Mouse (Mus musculus): ENCODE results near the gene Slc6a12.

Gene Slc6a12

DNA sequence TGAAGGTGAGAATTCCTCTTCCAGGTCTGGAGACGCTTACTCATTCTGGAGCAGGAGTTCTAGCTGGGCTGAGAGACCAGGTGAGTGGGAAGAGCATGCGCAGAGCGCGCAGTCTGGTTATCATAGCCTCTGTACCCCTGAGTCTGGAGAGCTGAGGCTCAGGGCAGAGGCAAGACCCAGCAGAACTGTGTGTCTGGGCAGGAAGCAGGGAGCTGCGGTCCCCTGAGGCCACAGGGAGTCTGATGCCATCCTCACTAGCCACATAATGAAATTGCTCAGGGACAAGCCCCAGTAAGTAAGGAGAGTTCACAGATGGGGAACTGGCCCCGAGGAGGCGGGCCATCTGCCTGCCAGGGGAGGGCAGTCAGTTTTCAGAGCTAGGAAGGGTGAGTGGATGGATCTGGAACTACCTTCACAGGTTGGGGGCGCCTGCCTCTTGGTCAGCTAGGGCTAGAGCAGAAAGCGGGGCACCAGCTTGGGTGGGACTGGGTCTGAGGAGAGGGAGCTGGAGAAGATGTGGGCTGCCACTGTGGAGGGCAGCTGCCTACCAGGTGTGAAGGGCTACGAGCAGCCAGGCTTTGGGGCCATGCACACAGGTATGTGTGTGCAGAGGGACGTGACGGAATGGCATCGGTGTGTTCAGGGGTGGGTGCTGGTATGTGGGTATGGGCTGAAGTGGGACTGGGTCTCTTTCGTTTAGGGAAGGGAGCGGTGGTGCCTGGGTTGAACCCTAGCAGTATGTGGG is at the start of gene Slc6a12:
Slc6a12 (plus strand) TSS at position 51 of the 745 bp plus-strand sequence.
- DNase-seq, result no peak

DNA sequence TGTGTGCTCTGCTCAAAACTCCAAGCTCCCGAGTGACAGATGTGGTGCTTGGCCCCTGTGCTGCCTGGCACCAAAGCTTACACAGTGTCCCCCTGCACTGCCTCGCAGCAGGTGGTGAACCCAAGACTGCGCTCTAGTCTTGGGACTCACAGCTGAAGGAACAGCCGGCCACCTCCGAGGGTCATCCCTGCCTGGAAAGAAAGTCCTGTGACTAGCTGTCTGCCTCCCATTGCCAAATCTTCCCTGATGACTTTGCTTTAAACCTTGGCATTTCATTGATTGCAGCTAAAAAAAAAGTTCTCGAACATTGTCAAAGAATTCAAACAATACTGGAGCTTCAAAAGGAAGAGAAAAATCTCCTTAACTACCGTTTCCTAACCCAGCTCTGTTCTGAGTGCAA is 43.6 kb upstream of the Slc6a12 start:
- DNase-seq, result no peak

DNA sequence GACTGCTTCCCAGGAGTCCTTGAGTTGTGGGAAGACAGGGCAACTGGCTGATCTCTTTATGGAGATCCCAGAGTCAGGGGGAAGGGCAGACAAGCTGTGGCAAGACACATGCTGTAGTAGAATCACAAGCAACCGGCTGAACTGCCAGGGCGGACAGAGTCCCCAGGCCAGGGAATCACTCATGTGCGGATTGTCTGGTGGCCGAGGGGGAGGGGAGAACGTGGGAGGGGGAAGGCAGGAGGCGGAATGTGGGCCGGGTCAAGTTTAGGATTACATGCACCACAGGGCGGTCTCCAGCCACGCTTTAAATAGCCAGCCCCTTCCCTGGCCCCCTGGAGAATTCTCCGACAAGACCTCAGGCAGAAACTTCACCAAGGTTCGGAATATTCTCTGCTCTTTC is 42.9 kb upstream of the Slc6a12 start, which contains the start of gene Slc6a13:
Slc6a13 (plus strand) TSS at position 274 of the 400 bp plus-strand sequence.
- peak; percentile 21 for DNase-seq

DNA sequence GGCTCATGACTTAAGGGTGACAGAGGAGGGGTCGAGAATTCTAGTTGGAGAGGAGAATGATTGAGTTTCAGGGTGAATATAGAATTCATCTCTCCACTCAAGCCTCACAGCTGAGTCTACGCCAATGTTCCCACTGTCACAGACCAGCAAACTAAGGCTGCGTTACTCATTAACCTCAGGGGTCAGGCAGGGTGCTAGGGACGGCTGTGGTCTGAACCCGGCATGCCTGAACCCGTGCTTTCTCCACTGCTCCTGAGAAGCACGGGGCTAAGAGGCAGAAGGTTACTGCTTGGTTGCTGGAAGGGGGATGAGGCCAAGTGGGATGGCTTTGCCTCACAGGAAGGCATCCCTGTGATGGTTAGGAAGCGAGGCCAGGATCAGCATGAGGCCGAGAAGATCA is 42.4 kb upstream of the Slc6a12 start:
- no peak for DNase-seq

DNA sequence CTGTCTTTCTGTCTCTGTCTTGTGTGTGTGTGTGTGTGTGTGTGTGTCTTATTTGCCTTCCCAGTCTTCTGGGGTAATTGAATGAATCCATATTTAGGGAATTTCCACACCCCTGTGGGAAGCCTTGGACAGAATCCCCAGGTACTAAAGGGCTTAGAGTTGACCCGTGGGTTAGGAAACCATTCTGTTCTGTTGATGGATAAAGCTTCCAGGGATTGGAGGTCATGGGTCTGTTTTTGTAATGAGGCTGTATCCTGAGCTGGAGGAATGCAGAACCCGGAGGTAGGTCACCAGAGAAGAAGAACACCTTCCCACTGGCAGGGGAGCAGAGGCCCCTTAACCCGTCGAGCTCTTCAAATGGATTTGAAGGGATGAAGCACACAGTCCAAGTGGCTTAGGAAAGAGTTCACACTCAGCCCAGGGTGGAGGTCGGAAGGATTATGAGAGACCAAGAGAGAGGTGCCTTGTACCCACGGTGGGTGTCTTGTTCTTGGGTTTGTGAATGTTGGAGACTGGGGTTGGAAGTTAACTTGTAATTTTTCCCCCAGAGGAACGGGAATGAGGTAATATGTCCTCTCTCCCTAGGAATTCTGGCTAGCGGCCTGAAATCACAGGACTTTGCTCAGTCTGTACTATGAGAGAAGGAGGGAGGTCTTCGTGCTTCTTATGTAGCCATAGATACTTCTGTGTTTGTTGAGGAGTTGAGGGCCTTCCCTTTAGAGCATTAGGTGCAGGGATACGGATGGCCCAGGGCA is 39.2 kb upstream of the Slc6a12 start:
- DNase-seq, result no peak

DNA sequence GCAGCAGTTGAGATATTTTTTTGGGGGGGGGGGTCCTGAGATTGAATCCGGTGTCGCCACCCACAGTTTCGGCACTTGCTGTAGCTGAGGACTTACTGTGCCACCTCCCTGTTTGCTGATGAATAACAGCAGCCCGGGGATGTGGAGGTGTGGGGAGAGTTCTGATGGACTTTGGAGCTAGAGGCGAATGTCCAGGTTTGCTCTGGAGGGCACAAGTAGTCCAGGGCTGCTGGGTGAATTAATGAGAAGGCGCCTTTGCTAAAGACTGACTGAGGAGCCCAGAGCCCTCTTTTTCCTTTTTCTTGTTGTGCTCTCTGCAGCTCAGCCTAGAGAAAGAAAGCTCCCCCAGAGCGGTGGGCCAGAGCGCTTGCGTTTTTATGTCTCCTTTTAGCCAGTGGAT is 38.2 kb upstream of the Slc6a12 start:
- no peak for DNase-seq

DNA sequence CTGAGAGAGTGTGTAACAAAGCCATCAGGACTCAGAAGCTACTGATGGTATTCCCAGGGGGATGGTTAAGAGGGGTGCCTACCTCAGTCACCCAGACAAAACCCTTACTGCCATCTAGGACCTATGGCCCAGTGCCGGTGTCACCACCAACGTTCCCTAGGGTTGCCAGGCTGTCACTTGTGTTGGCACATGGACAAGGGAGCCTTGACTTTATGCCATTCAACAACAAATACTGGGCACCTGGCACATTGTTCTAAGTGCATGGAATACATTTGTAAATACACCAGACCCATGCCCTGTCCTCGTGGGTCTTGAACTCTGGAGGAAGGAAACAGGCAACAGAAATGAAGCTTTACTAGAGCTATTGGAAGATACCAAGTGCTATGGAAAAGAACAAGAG is 37.3 kb upstream of the Slc6a12 start:
- no peak for DNase-seq

DNA sequence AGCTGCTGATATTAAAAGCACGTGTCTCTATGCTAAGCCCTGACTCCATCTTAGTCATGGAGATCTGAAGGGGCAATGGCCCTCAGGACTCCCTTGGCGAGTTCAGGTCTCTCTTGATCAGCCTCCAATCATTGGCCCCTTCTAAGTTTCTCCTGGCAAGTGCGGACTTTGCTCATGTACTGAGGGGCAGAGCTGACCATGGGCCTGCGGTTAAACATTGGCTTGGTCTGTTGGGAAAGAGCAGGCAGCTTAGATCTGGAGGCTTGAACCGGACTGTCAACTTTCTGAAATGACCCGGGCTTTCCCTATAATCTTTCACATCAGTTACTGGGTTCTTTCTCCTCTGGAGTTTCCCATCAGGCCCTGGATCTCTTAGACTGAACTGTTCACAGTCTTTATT is 31.9 kb upstream of the Slc6a12 start:
- no peak for DNase-seq

DNA sequence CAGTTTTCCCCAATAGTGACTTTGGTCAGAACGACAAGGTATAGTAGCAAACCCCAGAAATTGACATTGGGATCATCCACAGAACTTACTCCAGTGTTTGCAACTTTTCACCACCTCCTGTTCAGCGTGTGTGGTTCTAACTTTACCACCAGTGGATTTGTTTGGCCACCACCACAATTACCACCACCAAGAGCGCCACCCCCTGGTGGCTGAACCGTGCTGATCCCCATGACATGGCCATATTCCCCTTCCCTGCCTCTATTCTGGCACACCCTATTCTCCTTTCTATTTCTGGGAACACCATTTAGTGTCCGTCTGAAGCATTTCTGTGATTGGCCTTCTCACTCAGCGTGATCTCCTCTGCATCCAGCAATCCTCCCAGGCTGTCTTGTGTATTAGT is 23.8 kb upstream of the Slc6a12 start:
- no peak for DNase-seq

DNA sequence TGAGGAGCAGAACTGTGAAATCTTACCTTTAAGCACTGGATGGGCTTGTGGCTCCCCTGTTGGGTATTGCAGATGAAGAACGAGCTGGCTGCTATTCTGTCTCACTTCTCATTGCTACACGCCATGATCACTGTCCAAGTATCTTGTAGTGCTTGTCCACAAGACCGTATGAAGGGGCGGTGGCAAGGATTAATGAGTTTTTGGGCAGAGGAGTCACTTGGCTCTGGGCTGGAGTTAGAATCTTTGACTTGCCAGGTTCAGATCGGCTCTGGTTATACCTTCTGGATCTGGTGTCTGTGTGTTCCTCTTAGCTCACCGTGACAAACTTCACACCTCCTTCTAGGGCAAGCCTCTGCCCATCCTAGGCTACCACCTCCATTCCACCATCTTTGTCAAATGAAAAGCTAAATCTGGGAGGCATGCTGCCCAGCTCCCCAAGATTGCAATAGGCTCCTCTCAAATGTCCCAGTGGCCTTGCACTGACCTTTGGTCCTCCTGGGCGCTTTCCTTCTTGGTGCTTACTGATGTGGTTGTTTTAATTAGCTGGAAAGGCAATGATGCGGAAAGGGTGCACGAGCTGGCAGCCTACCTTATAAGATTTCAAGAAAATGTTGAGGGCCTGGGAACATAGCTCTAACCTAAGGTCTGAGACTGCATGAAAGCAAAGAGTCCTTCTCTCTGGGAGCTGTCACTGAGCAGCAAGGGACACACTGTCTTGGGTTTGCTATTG is 20.3 kb upstream of the Slc6a12 start:
- DNase-seq, result no peak

DNA sequence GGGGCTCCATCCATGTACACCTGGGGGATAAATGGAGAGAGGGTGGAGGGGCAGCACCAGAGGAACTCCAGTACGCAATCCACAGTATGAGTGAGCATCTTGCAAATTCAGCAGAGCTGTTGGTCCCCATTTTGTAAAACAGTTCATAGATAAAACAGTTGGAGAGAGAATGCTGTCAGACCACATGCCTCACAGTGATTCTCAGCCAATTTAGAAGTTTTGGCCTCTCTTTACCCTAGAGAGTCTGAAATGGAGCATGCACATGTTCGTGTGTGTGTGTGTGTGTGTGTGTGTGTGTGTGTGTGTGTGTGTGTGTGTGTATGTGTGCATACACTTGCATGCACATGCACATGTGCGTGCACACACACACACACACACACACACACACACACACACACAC is 17.6 kb upstream of the Slc6a12 start:
- DNase-seq, result no peak

DNA sequence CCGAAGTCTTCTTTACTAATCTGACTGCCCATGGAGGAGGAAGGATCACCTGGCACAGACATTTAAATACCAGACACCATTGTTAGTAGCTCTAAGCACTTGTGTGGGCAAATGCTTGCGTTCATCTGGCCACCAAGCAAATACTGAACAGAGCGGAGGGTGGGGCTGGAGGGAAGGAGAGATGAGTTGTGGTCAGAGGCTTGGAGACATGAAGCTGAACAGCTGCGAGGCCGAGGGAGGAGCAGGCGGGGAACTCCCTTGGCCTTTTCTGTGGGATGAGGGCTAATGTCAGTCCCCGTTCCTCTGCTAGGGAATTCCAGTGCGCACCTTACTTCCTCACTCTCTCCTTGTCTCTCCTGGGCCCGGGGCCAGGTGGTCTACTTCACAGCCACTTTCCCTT is 17.1 kb upstream of the Slc6a12 start:
- no peak for DNase-seq

DNA sequence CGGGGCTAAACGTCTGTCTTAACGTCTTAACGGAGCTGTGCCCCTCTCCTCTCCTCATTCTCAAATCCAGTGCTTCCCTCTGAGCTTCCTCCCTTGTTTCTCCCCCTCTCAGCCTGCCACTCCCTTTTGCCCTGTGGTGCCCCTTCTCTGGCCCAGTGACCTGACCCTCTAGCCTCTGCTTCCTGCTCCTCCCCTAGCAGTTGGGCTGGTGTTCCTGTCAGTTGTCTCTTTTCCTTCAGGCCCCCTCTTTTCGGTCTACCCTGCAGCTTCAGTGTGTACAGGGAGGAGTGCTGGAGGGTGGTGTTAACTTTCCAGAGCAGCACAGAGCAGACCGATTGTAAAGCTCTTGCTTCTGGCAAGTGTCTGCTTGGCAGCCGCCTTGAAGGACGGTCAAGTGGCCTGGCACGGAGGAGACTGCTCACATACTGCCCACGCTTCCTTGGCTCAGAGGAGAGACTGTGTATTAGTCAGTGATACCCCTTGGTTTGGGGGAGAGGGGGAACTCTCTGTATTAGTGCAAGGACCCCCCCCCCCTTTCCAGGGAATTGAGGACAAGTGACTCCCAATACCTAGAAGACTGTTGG is 16.3 kb upstream of the Slc6a12 start:
- DNase-seq, result peak; percentile 42

DNA sequence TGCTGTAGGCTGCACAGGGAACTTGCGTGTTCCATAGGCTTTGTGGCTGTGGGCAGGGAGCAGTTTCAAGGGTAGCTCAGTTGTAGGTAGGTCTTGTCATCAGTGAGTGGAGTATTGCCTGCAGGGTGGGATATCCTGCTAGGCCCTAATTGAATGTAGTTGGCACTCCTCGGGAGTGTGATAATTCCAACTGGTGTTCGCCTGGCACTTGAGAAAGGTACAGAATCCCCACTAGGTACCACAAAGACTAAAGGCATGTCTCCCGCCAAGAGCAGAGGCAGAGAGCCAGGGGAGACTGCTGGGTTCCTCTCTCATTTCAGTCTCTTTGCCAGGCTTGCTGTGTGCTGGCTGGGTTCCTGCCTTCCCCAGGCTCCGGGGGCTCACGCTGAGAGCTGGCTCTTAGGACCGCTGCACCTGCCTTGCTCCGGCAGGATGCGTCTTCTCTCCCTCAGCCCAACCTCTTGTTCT is 14.4 kb upstream of the Slc6a12 start:
- DNase-seq, result no peak

DNA sequence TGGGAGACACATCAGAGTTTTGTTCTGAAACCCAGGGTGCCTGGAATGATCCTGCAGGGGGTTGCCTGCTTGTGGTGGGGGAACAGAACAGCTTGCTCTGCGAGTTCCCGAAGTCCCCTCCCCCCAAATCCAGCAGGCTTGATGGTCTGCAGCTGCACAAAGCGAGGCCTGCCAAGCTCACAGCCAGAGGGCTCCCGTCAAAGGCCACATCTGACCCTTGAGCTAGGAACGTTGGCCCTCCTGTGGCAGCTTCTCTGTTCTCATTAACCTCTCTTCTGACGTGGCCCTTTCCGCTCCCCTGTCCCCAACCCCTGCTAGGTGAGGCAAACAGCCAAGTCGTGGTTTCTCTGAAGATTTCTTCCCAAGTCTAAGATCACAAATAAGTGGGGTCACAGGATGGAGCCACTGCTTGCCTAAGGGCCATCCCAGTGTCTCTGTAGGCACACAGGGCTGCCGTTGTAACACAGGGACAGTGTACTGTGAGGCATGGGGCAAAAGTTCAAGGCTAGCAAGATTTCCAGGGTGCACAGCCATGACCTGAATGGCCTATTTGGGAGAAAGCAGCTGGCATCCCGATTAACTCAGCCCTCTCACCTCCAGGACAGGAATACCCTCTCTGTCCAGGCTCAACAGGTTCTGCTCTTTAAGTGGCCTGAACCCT is 12.9 kb upstream of the Slc6a12 start:
- peak; percentile 82 for DNase-seq

DNA sequence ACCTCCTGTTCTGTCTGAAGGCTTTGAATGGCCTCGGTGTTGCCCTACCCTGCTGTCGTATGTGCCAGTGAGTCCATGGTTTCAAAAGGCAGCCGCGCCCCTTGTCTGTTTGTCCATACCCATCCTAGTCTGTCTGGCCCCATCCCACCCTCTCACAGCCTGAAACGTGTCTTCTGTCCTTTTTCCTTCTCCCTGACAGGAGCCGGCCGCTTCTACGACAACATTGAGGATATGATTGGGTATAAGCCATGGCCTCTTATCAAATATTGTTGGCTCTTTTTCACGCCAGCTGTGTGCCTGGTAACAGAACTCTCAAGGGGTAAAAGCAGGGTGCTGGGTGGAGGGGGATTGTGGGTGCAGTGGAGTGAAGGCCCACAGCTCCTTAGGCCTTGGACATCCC is 7.0 kb upstream of the Slc6a12 start:
- no peak for DNase-seq

DNA sequence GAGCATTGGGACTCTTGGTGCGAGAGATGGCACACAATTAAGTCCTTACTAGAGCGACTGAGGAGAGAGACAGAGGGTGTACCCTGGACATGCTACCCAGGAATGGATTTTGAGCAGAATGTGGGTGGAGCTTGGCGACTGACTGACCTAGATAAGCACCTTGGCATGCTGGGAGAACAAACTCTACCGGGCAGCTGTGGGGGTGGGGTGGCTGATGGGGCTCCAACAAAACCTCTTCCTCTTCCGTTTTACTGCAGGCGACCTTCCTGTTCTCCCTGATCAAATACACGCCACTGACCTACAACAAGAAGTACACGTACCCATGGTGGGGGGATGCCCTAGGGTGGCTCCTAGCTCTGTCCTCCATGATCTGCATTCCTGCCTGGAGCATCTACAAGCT is 6.3 kb upstream of the Slc6a12 start:
- DNase-seq, result no peak

DNA sequence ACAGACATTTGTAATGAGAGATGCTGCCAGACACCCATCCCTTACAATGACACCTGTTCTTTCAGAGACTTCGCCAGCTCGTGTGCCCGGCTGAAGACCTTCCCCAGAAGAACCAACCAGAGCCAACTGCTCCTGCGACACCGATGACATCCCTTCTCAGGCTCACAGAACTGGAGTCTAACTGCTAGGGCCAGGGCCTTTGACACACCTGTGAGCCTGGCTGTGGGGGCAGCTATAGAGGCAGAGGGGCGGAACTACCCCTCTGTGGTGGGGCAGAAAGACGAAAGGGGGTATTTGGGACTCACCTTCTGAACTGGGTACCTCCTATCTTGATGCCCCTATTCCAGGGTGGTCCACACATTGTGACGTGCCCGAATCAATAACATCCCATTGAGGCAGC is 5.6 kb upstream of the Slc6a12 start:
- DNase-seq, result no peak

DNA sequence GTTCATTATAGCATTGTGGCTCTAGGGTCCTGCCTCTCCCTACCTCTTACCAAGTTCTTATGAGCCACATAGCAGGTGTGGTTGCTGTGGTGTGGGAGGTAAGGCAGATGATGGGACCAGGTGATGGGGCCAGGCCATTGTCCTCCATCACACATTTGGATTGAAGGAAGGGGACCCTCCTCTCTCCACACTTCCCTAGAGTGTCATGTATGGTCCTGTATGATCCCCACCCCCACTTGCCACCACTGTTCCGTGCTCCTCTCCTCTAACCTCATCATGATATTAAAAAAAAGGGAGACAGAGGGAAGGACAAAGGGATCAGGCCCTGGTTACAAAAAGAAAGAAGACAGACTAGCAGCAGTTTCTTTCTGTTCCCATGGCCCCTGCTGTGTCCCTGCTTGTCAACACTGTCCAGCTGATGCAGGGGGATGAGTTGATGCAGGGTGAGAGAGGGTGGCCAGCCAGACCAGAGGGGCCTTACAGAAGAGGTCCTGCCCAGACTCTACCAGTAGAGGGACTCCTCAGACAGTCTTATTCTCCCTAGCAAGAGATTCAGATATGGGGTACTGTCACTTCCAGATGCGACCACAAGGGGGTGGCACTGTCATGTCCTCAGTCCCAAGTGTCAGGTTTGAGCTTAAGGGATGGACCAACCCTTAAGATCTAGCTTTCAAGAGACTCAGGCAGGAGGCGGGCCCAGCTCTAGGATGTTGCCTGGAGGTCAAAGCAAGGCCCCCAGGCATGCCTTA is 4.9 kb upstream of the Slc6a12 start:
- DNase-seq, result peak; percentile 90

DNA sequence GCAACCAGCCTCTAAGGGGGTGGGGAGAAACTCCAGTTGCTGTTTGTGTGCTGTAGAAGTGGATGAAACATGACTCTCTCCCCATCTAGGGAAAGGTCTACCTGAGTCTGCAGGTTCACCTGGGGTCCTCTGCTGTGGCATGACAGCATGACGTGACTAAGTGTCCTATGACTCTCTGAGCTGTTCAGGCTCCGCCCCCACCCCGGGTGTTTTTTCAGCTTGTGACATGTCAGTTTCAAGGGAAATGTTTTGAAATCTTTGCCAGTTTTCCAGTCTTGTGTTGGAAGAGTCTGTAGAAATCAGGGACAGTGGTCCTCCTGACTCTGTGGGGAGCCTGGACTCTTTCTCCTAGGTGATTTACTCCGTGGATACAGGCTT is 4.4 kb upstream of the Slc6a12 start:
- DNase-seq, result no peak

DNA sequence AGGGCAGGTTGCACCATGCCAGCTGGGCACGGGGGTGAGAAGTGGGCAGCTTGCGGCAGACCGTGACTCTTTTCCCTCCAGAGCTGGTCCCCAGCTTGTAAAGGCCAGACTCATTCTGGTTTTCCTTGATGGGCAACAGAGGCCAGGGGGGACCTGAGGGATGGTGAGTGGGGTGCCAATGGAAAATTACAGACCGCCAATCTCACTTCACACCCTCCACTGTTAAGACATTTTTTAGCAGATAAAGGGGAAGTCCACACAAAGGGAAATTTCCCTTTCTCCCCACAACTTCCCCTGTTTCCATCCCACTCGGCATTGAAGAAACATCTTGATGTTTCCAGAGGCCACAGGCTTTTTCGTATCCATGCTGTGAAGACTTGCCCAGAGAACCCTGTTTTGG is 1.2 kb upstream of the Slc6a12 start:
- DNase-seq, result no peak

DNA sequence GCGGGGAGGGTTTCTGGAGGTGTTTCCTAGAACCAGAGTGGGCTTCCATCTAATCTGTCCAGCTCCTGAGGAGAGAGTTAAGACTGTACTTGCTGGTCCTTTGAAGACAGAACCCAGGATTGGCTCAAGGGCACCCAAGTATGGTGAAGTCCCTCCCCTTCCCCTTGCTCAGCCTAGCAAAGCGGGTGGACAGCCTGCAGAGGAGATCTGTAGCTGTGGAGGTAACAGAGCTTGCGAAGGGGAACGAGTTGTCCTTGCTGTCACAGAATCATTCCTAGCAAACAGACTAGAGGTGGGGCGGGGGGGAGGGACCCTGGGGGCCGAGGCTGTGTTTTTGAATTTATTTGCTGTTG is 871 bp downstream of the Slc6a12 start:
- no peak for DNase-seq
